Comparison of ENCODE assay signal across 28 mouse cellular contexts in the genomic region with DNA sequence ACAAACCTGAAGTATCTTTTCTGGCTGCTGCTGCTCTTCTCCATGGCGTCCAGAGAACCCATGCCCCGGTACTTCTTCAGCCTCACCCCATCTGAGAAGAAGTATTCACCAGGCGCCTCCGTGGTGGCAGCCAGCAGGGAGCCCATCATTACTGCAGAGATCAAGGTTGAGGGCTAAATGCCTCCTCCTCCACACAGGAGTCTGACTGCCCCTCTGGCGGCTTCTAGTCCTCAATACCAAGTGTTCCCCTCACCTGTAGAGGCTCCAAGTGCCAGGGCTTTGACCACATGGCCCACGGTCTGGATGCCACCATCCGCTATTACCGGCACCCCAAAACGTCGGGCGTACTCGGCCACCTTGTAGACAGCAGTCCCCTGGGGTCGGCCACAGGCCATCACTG. TPM values are rescaled to one million over a fixed set of nuclear protein-coding genes. Genes with fewer than 3 reads are reported as not detected.
A peak's percentile ranks its signal among the peaks of the same experiment; 100 is the strongest.
DNase-seq lines count a peak whose midpoint lies in the region; ATAC-seq lines count a peak whose summit lies in the region.
"Had no signal": no experiment of that assay in that cellular context is flagged by ENCODE, and none has a peak within 500 bp of the region (broad histone marks: within the 10 kb centered on the region; RNA-seq: fewer than 3 reads in every experiment).

No protein-coding gene starts in this region.

- H3K4me1 ChIP-seq in heart, embryonic 10.5 days = peaks cover 19% of the 10 kb centered on the region

- H3K9me3 ChIP-seq in heart, embryonic 10.5 days = no peaks in the 10 kb centered on the region
- H3K9me3 ChIP-seq: embryonic facial prominence, embryonic 10.5 days; embryonic facial prominence, embryonic 13.5 days; forebrain, embryonic 13.5 days; G1E; heart, embryonic 13.5 days; hindbrain, embryonic 10.5 days; hindbrain, embryonic 13.5 days had no signal

- H3K36me3 ChIP-seq in heart, embryonic 10.5 days = peaks cover 54% of the 10 kb centered on the region

- peaks cover 26% of the 10 kb centered on the region; the same call in 1 of the 2 replicates for H3K27me3 ChIP-seq in heart, embryonic 10.5 days (ENCODE audit: insufficient read depth, poor library complexity, severe bottlenecking)
- H3K27me3 ChIP-seq: Patski had no signal

- H3K27ac ChIP-seq in heart, embryonic 10.5 days = no peak overlapping the region
- H3K27ac ChIP-seq: embryonic facial prominence, embryonic 10.5 days; embryonic facial prominence, embryonic 13.5 days; forebrain, embryonic 13.5 days; gastrocnemius, adult 2 months; heart, embryonic 13.5 days; hindbrain, embryonic 10.5 days; hindbrain, embryonic 13.5 days had no signal

- intact Hi-C loops in heart, postnatal 36 days (cut with DNase I) = no loop called here

- no peak for ATAC-seq in megakaryocyte progenitor cell, adult 5-6 weeks (replicated peaks; ENCODE audit: poor library complexity)
- ATAC-seq: forebrain, embryonic 13.5 days; forebrain, postnatal 0 days; hindbrain, embryonic 16.5 days; Patski had no signal

- H3K4me3 ChIP-seq in heart, embryonic 10.5 days = no peak overlapping the region
- H3K4me3 ChIP-seq: embryonic facial prominence, embryonic 10.5 days; embryonic facial prominence, embryonic 13.5 days; erythroblast, embryonic 14.5 days; forebrain, embryonic 13.5 days; gastrocnemius, adult 2 months; heart, embryonic 13.5 days; hindbrain, embryonic 10.5 days; hindbrain, embryonic 13.5 days had no signal

- 91% methylated on average over 13 of the region's 13 CpGs for WGBS in heart, embryonic 10.5 days

- peak; percentile 4 for DNase-seq in cerebellum, adult 11-12 months
- no peak for DNase-seq in cerebellum, adult 8-10 months
- DNase-seq in heart, embryonic 10.5 days (ENCODE audit: low spot score) = peak; percentile 60
- DNase-seq in heart, postnatal 36 days = no peak
- DNase-seq in testis, postnatal 10 days (ENCODE audit: low spot score) = peak; percentile 41
- DNase-seq in testis, postnatal 14 days (ENCODE audit: low spot score) = no peak
- DNase-seq: adrenal gland, postnatal 10 days; adrenal gland, postnatal 36 days; cerebellum, adult 2 months; cerebellum, postnatal 10 days; cerebellum, postnatal 36 days; embryo, embryonic 11 days; forebrain, postnatal 0 days; gastrocnemius, adult 2 months; gastrocnemius, postnatal 14 days; heart, adult 18-20 months; heart, postnatal 14 days had no signal

RNA-seq across cellular contexts. Expression of gene Impdh1, which starts 13.1 kb away (rescaled TPM):
- polyA plus RNA-seq in heart, embryonic 10.5 days (2016; fragmentation: Nextera tagmentation; extraction: Ambion mirVana) = 50.7 and 54.0 TPM in 2 replicates
- total RNA-seq in heart, postnatal 36 days (2021) = 10 to 100 TPM; 21.5 to 26.3 TPM
- 56.0 and 76.2 TPM in 2 replicates for total RNA-seq in megakaryocyte progenitor cell, adult 5-6 weeks (2015)
- total RNA-seq in megakaryocyte progenitor cell, adult 5-6 weeks (2017) = 94.2 and 106 TPM in 2 replicates

RNA-seq across cellular contexts. Expression of gene Prrt4, which starts 23.7 kb away (rescaled TPM):
- 3.2 and 4.3 TPM in 2 replicates for polyA plus RNA-seq in heart, embryonic 10.5 days (2016; fragmentation: Nextera tagmentation; extraction: Ambion mirVana)
- total RNA-seq in heart, postnatal 36 days (2021) = 1 to 10 TPM; 3.6 to 4.0 TPM
- total RNA-seq in megakaryocyte progenitor cell, adult 5-6 weeks (2015) = not detected in 2 replicates
- total RNA-seq in megakaryocyte progenitor cell, adult 5-6 weeks (2017) = not detected in 2 replicates
- polyA plus RNA-seq: G1E had no signal

RNA-seq across cellular contexts. Expression of gene Rbm28, which starts 38.3 kb away (rescaled TPM):
- 30.0 and 44.4 TPM in 2 replicates for polyA plus RNA-seq in heart, embryonic 10.5 days (2016; fragmentation: Nextera tagmentation; extraction: Ambion mirVana)
- 10 to 100 TPM; 19.9 to 20.1 TPM for total RNA-seq in heart, postnatal 36 days (2021)
- 46.3 and 59.0 TPM in 2 replicates for total RNA-seq in megakaryocyte progenitor cell, adult 5-6 weeks (2015)
- 47.4 and 79.8 TPM in 2 replicates for total RNA-seq in megakaryocyte progenitor cell, adult 5-6 weeks (2017)

Comparison
In these comparisons a context has a peak if more than half of its experiments do, and no peak if none do; other contexts are left out.
1. DNase-seq: peak in cerebellum, adult 11-12 months (single experiment), heart, embryonic 10.5 days (single experiment) and testis, postnatal 10 days (single experiment); none in cerebellum, adult 8-10 months (single experiment), heart, postnatal 36 days (0 of 2) and testis, postnatal 14 days (single experiment).
2. RNA of gene Prrt4, which starts 23.7 kb away (total RNA-seq): 3.6 to 4.0 TPM in heart, postnatal 36 days; not detected in megakaryocyte progenitor cell, adult 5-6 weeks; every median in the first group is over 4 times any median in the second.